Mouse (Mus musculus): ENCODE measurements at regions not wholly inside any gene's neighbourhood (a gene's known extent, or its start where the extent isn't known, plus 50 kb on each side); places are given as distances from the start of the nearest gene placed in this dataset.

GRCm38 (mm10) chr3:18643408-18644035 lies 695.3 kb downstream of the Cypt12 start:
- TF ChIP-seq CTCF (IDR thresholded peaks at IDR 0.05; ENCODE audit: borderline replicate concordance, control insufficient read depth, extremely low read depth, insufficient read depth, low read length, poor library complexity) (no peak), POLR2A (IDR thresholded peaks at IDR 0.05; ENCODE audit: control insufficient read depth, extremely low read depth, insufficient read depth, low read length, poor library complexity) (no peak)

Data from thymus, adult 2 months (tissue).